Mouse (Mus musculus): ENCODE measurements at regions not wholly inside any gene's neighbourhood (a gene's known extent, or its start where the extent isn't known, plus 50 kb on each side); places are given as distances from the start of the nearest gene placed in this dataset.

GRCm38 (mm10) chr1:81967746-81968295, 265.1 kb upstream of the Gm9747 start:
- TF ChIP-seq BHLHE40 (IDR thresholded peaks at IDR 0.05; ENCODE audit: low read depth, low read length) = no peak
- no peak for TF ChIP-seq CHD1 (IDR thresholded peaks at IDR 0.05; ENCODE audit: low read depth, low read length)
- no peak for TF ChIP-seq USF1 (IDR thresholded peaks at IDR 0.05; ENCODE audit: low read depth, low read length)
- TF ChIP-seq ELF1 (IDR thresholded peaks at IDR 0.05; ENCODE audit: low read depth, low read length) = no peak
- TF ChIP-seq EP300 (IDR thresholded peaks at IDR 0.05; ENCODE audit: low read length) = no peak
- TF ChIP-seq CTCF (conservative IDR thresholded peaks at IDR 0.05 in 1 of 2, IDR thresholded peaks at IDR 0.05 in 1 of 2; ENCODE audit: low read depth in 2 of 2, low read length in 2 of 2) = no peak
- TF ChIP-seq ZKSCAN1 (IDR thresholded peaks at IDR 0.05; ENCODE audit: borderline replicate concordance, low read depth, low read length) = no peak
- no peak for TF ChIP-seq MAZ (IDR thresholded peaks at IDR 0.05; ENCODE audit: low read depth, low read length)
- TF ChIP-seq E2F4 (IDR thresholded peaks at IDR 0.05; ENCODE audit: insufficient replicate concordance, low read depth, low read length) = no peak

Data from CH12.LX (cell line).